Mouse (Mus musculus) kidney, adult 2 months (tissue): Measurements from ENCODE around the gene Man2b2. TPM values are rescaled to one million over a fixed set of nuclear protein-coding genes. Genes with fewer than 3 reads are reported as not detected.
"Not testable (repeated sequence)": the region's sequence is repeated elsewhere in the genome, so short reads cannot be mapped to it uniquely, and the experiment has no call there.

Experiments
- DNase-seq: peaks from one replicate; pipeline ENCODE4 v3.0.0; 2021
- H3K27ac ChIP-seq: fragments of 200-500 bp; 2 replicates; pipeline ENCODE4 v1.5.1; 2012; ENCODE audit warnings: low read depth, low read length, control low read depth, inconsistent platforms; ENCODE audit not compliant: insufficient read depth
- H3K27me3 ChIP-seq: fragments of 200-500 bp; replicated peaks from 2 replicates; pipeline ENCODE4 v1.6.1; 2012; ENCODE audit warnings: mild to moderate bottlenecking, moderate library complexity, low read length, inconsistent platforms; ENCODE audit not compliant: control insufficient read depth, insufficient read depth
- H3K36me3 ChIP-seq: fragments of 200-500 bp; 2 replicates; pipeline ENCODE4 v1.6.1; 2012; ENCODE audit warnings: mild to moderate bottlenecking, moderate library complexity, low read length, inconsistent platforms; ENCODE audit not compliant: control insufficient read depth, insufficient read depth
- H3K4me1 ChIP-seq: fragments of 200-500 bp; 2 replicates; pipeline ENCODE4 v1.6.1; 2011; ENCODE audit warnings: low read length; ENCODE audit not compliant: control insufficient read depth, insufficient read depth
- H3K4me3 ChIP-seq: fragments of 200-500 bp; 2 replicates; pipeline ENCODE4 v1.5.1; 2011; ENCODE audit warnings: mild to moderate bottlenecking, low read depth, low read length, control low read depth; ENCODE audit not compliant: insufficient read depth
- CTCF ChIP-seq: fragments of 200-500 bp; conservative IDR thresholded peaks from 2 replicates; pipeline ENCODE4 v1.5.1; 2011; ENCODE audit warnings: low read depth, mild to moderate bottlenecking, control low read depth, low read length, moderate library complexity, mixed read lengths; ENCODE audit not compliant: insufficient read depth, insufficient read length
- POLR2A ChIP-seq: fragments of 200-500 bp; IDR thresholded peaks from one replicate; pipeline ENCODE4 v1.6.1; 2011; ENCODE audit warnings: low read depth, low read length, control low read depth
- WGBS: fragments of 180-500 bp; shearing (Covaris S2); methylation state at CpG from one replicate; pipeline ENCODE4 v1.1.7; 2018; 5-methylcytosine and 5-hydroxymethylcytosine counted together
- polyA plus RNA-seq: library from polyadenylated mRNA; depleted of rRNA; stranded (reverse); fragments of >200 nt; gene quantifications from 2 replicates; pipeline ENCODE4 v1.2.3, GENCODE M21; 2012

Man2b2 gene
- polyA plus RNA-seq, 1 experiment, result 97.4 TPM

- DNase-seq, result no peak
- 79% methylated on average over 3 of the region's 3 CpGs for WGBS
- TF ChIP-seq POLR2A (no peak), CTCF (no peak)
- H3K4me3 ChIP-seq, result no peak overlapping the region
- H3K27ac ChIP-seq, result no peak overlapping the region
- no peaks in the 10 kb centered on the region for H3K4me1 ChIP-seq
- H3K27me3 ChIP-seq, result no peaks in the 10 kb centered on the region
- no peaks in the 10 kb centered on the region; the same call in 1 of the 2 replicates for H3K36me3 ChIP-seq
Measured at GRCm38 (mm10) chr5:36810634-36811033, 19.8 kb downstream of the Man2b2 start.

GRCm38 (mm10) chr5:36809123-36809522, 21.3 kb downstream of the Man2b2 start:
- Histone ChIP-seq H3K4me1 (no peaks in the 10 kb centered on the region), H3K36me3 (no peaks in the 10 kb centered on the region), H3K27me3 (no peaks in the 10 kb centered on the region), H3K4me3 (no peak overlapping the region), H3K27ac (no peak overlapping the region)
- TF ChIP-seq CTCF, result no peak
- no peak for TF ChIP-seq POLR2A
- DNase-seq, result no peak
- 81% methylated on average over 7 of the region's 7 CpGs for WGBS

GRCm38 (mm10) chr5:36807106-36807505, 23.3 kb downstream of the Man2b2 start:
- no peaks in the 10 kb centered on the region for H3K27me3 ChIP-seq
- H3K4me1 ChIP-seq, result no peaks in the 10 kb centered on the region
- DNase-seq, result peak; percentile 23
- TF ChIP-seq POLR2A (no peak), CTCF (no peak)
- no peaks in the 10 kb centered on the region for H3K36me3 ChIP-seq
- H3K27ac ChIP-seq, result no peak overlapping the region
- 38% methylated on average over 5 of the region's 5 CpGs for WGBS
- H3K4me3 ChIP-seq, result no peak overlapping the region

GRCm38 (mm10) chr5:36797291-36797690, 33.2 kb downstream of the Man2b2 start:
- WGBS, result 70% methylated on average over 8 of the region's 8 CpGs
- H3K4me3 ChIP-seq, result no peak overlapping the region
- H3K36me3 ChIP-seq, result no peaks in the 10 kb centered on the region; the same call in 1 of the 2 replicates
- TF ChIP-seq POLR2A (no peak), CTCF (no peak)
- DNase-seq, result no peak
- no peaks in the 10 kb centered on the region; the same call in 1 of the 2 replicates for H3K4me1 ChIP-seq
- no peaks in the 10 kb centered on the region for H3K27me3 ChIP-seq
- H3K27ac ChIP-seq, result no peak overlapping the region

- H3K4me3 ChIP-seq, result peak within 1 kb of the TSS; percentile 58
- not testable (repeated sequence) for H3K4me1 ChIP-seq, H3K36me3 ChIP-seq, H3K27me3 ChIP-seq
- H3K27ac ChIP-seq, result peak within 1 kb of the TSS; percentile 89
- WGBS, result under 1% methylated on average over 90 of the region's 90 CpGs
- DNase-seq, result peak; percentile 95
- peak; percentile 76 for TF ChIP-seq POLR2A
Measured at GRCm38 (mm10) chr5:36796296-36797014, 34.0 kb downstream of the Man2b2 start, which contains the start of gene Mrfap1. TSS of gene Mrfap1 (minus strand) at chr5:36796772.

- not testable (repeated sequence) for H3K36me3 ChIP-seq, H3K27me3 ChIP-seq, H3K4me1 ChIP-seq
- H3K4me3 ChIP-seq, result peak overlapping the region; percentile 58
- peak; percentile 59 for DNase-seq
- WGBS, result 3% methylated on average over 36 of the region's 37 CpGs
- H3K27ac ChIP-seq, result 0 out of 2 replicates have a peak overlapping the region, but pooled peaks have one; percentile 3
Measured at GRCm38 (mm10) chr5:36795647-36796295, 34.7 kb downstream of the Man2b2 start.

GRCm38 (mm10) chr5:36791861-36792260, 38.6 kb downstream of the Man2b2 start:
- WGBS, result 78% methylated on average over 9 of the region's 9 CpGs
- Histone ChIP-seq H3K4me3 (no peak overlapping the region), H3K27ac (no peak overlapping the region), H3K4me1 (no peaks in the 10 kb centered on the region; the same call in 1 of the 2 replicates), H3K36me3 (no peaks in the 10 kb centered on the region; the same call in 1 of the 2 replicates), H3K27me3 (no peaks in the 10 kb centered on the region; the same call in 1 of the 2 replicates)
- TF ChIP-seq POLR2A, result no peak
- TF ChIP-seq CTCF, result no peak
- no peak for DNase-seq
